12 mouse cellular contexts compared by ENCODE assay signal in the genomic region with DNA sequence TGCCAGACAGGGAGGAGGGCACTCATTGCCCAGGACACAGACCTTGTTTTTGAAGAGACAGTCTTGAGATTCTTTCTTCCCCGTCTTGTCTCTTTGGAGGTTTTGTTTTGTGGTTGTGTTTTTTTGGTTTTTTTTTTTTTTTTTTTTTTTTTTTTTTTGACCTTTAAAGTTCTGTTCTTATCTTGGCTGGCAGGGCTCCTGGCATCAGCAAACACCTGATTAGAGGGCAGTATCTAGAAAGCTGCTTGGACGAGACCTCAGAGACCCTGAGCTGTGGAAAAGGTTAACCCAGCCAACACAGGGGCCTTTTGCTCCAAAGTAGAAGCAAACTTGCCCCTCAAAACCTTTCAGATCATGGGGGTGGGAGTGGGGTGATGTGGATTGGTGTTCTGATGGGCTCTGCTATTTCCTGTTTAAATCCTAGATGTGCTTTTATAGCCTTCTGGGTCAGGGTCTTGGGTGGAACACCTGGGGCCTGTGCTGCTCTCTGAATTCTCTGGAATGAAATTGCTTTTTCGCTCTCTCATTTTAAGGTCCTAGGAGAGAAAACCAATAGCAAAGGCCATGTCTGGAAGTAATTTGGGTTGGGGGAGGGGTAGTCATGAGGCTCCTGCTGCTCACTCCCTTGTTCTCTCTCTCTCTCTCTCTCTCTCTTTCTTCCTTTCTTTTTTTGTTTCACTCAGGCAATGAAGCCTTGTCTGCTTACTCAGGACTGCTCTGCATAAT. TPM values are rescaled to one million over a fixed set of nuclear protein-coding genes. Genes with fewer than 3 reads are reported as not detected.
A peak's percentile ranks its signal among the peaks of the same experiment; 100 is the strongest.
DNase-seq lines count a peak whose midpoint lies in the region; ATAC-seq and TF ChIP-seq lines count a peak whose summit lies in the region.
"Had no signal": no experiment of that assay in that cellular context is flagged by ENCODE, and none has a peak within 500 bp of the region (broad histone marks: within the 10 kb centered on the region; RNA-seq: fewer than 3 reads in every experiment).

No protein-coding gene starts in this region.

- TF ChIP-seq CTCF in CH12.LX (conservative IDR thresholded peaks at IDR 0.05 in 1 of 2, IDR thresholded peaks at IDR 0.05 in 1 of 2; ENCODE audit: low read depth in 2 of 2, low read length in 2 of 2), result no peak

- H3K4me3 ChIP-seq in heart, embryonic 13.5 days, result no peak overlapping the region
- H3K4me3 ChIP-seq in heart, embryonic 12.5 days, result no peak overlapping the region
- no peak overlapping the region for H3K4me3 ChIP-seq in CH12.LX (replicated peaks in 1 of 3; ENCODE audit: low read depth in 2 of 3, low read length in 2 of 3, poor library complexity in 1 of 3)
- peak overlapping the region; percentile 30; the same call in 1 of the 2 replicates for H3K4me3 ChIP-seq in embryonic facial prominence, embryonic 10.5 days
- H3K4me3 ChIP-seq in limb, embryonic 14.5 days (replicated peaks; ENCODE audit: low read length), result no peak overlapping the region
- H3K4me3 ChIP-seq: erythroblast, embryonic 14.5 days; layer of hippocampus, adult 2 months had no signal

- H3K4me2 ChIP-seq in heart, embryonic 13.5 days, result no peak overlapping the region
- H3K4me2 ChIP-seq in heart, embryonic 12.5 days, result no peak overlapping the region
- no peak overlapping the region for H3K4me2 ChIP-seq in CH12.LX (ENCODE audit: insufficient read depth, low read depth, poor library complexity, severe bottlenecking)
- H3K4me2 ChIP-seq in limb, embryonic 14.5 days (replicated peaks; ENCODE audit: low read depth, low read length, severe bottlenecking), result no peak overlapping the region

- H3K27ac ChIP-seq in heart, embryonic 13.5 days (replicated peaks), result peak overlapping the region; percentile 15; the same call in 1 of the 2 replicates
- no peak overlapping the region for H3K27ac ChIP-seq in heart, embryonic 12.5 days (ENCODE audit: poor library complexity, severe bottlenecking)
- no peak overlapping the region for H3K27ac ChIP-seq in CH12.LX (ENCODE audit: insufficient read depth, low read depth)
- H3K27ac ChIP-seq in embryonic facial prominence, embryonic 10.5 days (replicated peaks), result peak overlapping the region; percentile 96
- peak overlapping the region; percentile 85 for H3K27ac ChIP-seq in limb, embryonic 14.5 days (replicated peaks; ENCODE audit: low read depth, low read length)
- H3K27ac ChIP-seq: layer of hippocampus, adult 2 months had no signal

- no peaks in the 10 kb centered on the region for H3K9me3 ChIP-seq in heart, embryonic 13.5 days
- H3K9me3 ChIP-seq in heart, embryonic 12.5 days (replicated peaks), result no peaks in the 10 kb centered on the region
- H3K9me3 ChIP-seq in CH12.LX (replicated peaks; ENCODE audit: low read length), result no peaks in the 10 kb centered on the region
- no peaks in the 10 kb centered on the region for H3K9me3 ChIP-seq in embryonic facial prominence, embryonic 10.5 days
- no peaks in the 10 kb centered on the region for H3K9me3 ChIP-seq in limb, embryonic 14.5 days (ENCODE audit: control insufficient read depth, low read length)

- H3K79me2 ChIP-seq in CH12.LX (replicated peaks; ENCODE audit: control insufficient read depth, extremely low read depth, insufficient read depth, poor library complexity, severe bottlenecking), result peaks cover 11% of the 10 kb centered on the region

- TF ChIP-seq RAD21 in CH12.LX (IDR thresholded peaks at IDR 0.05; ENCODE audit: low read depth, low read length), result no peak

- no peak for DNase-seq in CH12.LX (ENCODE audit: extremely low read depth)
- peak; percentile 85 for DNase-seq in embryonic facial prominence, embryonic 10.5 days (ENCODE audit: low spot score)
- peak; percentile 87 for DNase-seq in limb, embryonic 14.5 days (ENCODE audit: low spot score)
- no peak for DNase-seq in spleen, postnatal 14 days (ENCODE audit: low spot score in 2 of 2)
- no peak for DNase-seq in gastrocnemius, adult 18-20 months (ENCODE audit: low spot score)
- no peak for DNase-seq in gastrocnemius, adult 8-10 months (ENCODE audit: low spot score in 2 of 2)
- DNase-seq: right cerebral cortex, postnatal 25 days; thymus, adult 2 months had no signal

- H3K9ac ChIP-seq in heart, embryonic 13.5 days, result no peak overlapping the region; the same call in 1 of the 2 replicates
- no peak overlapping the region for H3K9ac ChIP-seq in heart, embryonic 12.5 days
- H3K9ac ChIP-seq in CH12.LX (ENCODE audit: insufficient read depth, low read depth), result no peak overlapping the region
- no peak overlapping the region for H3K9ac ChIP-seq in limb, embryonic 14.5 days (ENCODE audit: low read depth, low read length, severe bottlenecking)

- in situ Hi-C loops in CH12.LX (cut with MboI; ENCODE audit: low pct_ligation_motif_present, low pct_unique_long_range_greater_than_20kb, low sequenced_read_pairs), result loop anchor here (10.0 to 25.0 kb wide), 2 partner anchors 274 to 727 kb away; a partner anchor contains a TSS

- 48% methylated on average over 3 of the region's 3 CpGs for WGBS in heart, embryonic 13.5 days
- 54% methylated on average over 3 of the region's 3 CpGs for WGBS in heart, embryonic 12.5 days
- 41% methylated on average over 3 of the region's 3 CpGs for WGBS in embryonic facial prominence, embryonic 10.5 days
- 47% methylated on average over 3 of the region's 3 CpGs for WGBS in limb, embryonic 14.5 days

- no peak for ATAC-seq in heart, embryonic 13.5 days (ENCODE audit: extremely low read depth, insufficient number of reproducible peaks, low FRiP score, low TSS enrichment)
- ATAC-seq in heart, embryonic 12.5 days (ENCODE audit: insufficient number of reproducible peaks, low FRiP score), result no peak
- peak; percentile 21; the same call in 1 of the 2 replicates for ATAC-seq in limb, embryonic 14.5 days (ENCODE audit: low FRiP score, low read depth)

- TF ChIP-seq POLR2A in CH12.LX (IDR thresholded peaks at IDR 0.05; ENCODE audit: low read depth, low read length), result no peak
- no peak for TF ChIP-seq POLR2A in limb, embryonic 14.5 days (IDR thresholded peaks at IDR 0.05; ENCODE audit: borderline replicate concordance, extremely low read depth, insufficient read depth, insufficient read length)

- no peak for TF ChIP-seq EP300 in CH12.LX (IDR thresholded peaks at IDR 0.05; ENCODE audit: low read length)

- no peaks in the 10 kb centered on the region for H3K36me3 ChIP-seq in heart, embryonic 13.5 days
- no peaks in the 10 kb centered on the region for H3K36me3 ChIP-seq in heart, embryonic 12.5 days
- peaks cover 0 to 5% of the 10 kb centered on the region in 2 experiments for H3K36me3 ChIP-seq in CH12.LX (replicated peaks in 1 of 2; ENCODE audit: control insufficient read depth in 1 of 2, insufficient read depth in 1 of 2, low read length in 1 of 2)
- H3K36me3 ChIP-seq in embryonic facial prominence, embryonic 10.5 days (replicated peaks), result 0 out of 2 replicates have a peak, but pooled peaks cover 6% of the 10 kb centered on the region
- H3K36me3 ChIP-seq in limb, embryonic 14.5 days (ENCODE audit: control insufficient read depth, insufficient read depth, low read length), result no peaks in the 10 kb centered on the region

- peaks cover 36% of the 10 kb centered on the region for H3K4me1 ChIP-seq in heart, embryonic 13.5 days
- peaks cover 27% of the 10 kb centered on the region for H3K4me1 ChIP-seq in heart, embryonic 12.5 days (replicated peaks)
- H3K4me1 ChIP-seq in CH12.LX (ENCODE audit: control insufficient read depth in 1 of 2, insufficient read depth in 2 of 2), result peaks cover 3 to 18% of the 10 kb centered on the region in 2 experiments; a peak in 3 of 4 replicates
- peaks cover 53% of the 10 kb centered on the region for H3K4me1 ChIP-seq in embryonic facial prominence, embryonic 10.5 days
- peaks cover 39% of the 10 kb centered on the region for H3K4me1 ChIP-seq in limb, embryonic 14.5 days (ENCODE audit: control insufficient read depth, insufficient read depth, low read length)

- dilution Hi-C loops in CH12.LX (cut with MboI; ENCODE audit: extremely low pct_ligation_motif_present, extremely low pct_unique_long_range_greater_than_20kb, low sequenced_read_pairs), result no loop called here

- H3K27me3 ChIP-seq in heart, embryonic 13.5 days (replicated peaks), result no peaks in the 10 kb centered on the region
- H3K27me3 ChIP-seq in heart, embryonic 12.5 days (replicated peaks), result no peaks in the 10 kb centered on the region
- H3K27me3 ChIP-seq in CH12.LX (replicated peaks), result no peaks in the 10 kb centered on the region
- no peaks in the 10 kb centered on the region for H3K27me3 ChIP-seq in embryonic facial prominence, embryonic 10.5 days (replicated peaks; ENCODE audit: low read depth, poor library complexity, severe bottlenecking)
- H3K27me3 ChIP-seq in limb, embryonic 14.5 days (ENCODE audit: control insufficient read depth, insufficient read depth, low read length), result no peaks in the 10 kb centered on the region

TF ChIP-seq in CH12.LX, 34 proteins besides CTCF, POLR2A, EP300 and RAD21:
- no peak for TF ChIP-seq USF2 (conservative IDR thresholded peaks at IDR 0.05; ENCODE audit: low read depth, low read length)
- TF ChIP-seq ZNF384 (IDR thresholded peaks at IDR 0.05; ENCODE audit: low read depth, low read length), result peak; percentile 19; the same call in 1 of the 2 replicates

RNA-seq across cellular contexts. Expression of a gene that starts 2.5 kb away (rescaled TPM):
- polyA plus RNA-seq in heart, embryonic 13.5 days (2015; fragmentation: Nextera tagmentation; extraction: Ambion mirVana), result 24.1 and 24.7 TPM in 2 replicates
- polyA plus RNA-seq in heart, embryonic 12.5 days (2016; fragmentation: Nextera tagmentation; extraction: Ambion mirVana), result 31.2 and 31.6 TPM in 2 replicates
- total RNA-seq in CH12.LX (2012; rRNA removed), result 41.3 and 45.2 TPM in 2 replicates
- total RNA-seq in CH12.LX (2014; rRNA removed), result 57.4 and 68.7 TPM in 2 replicates
- 43.6 and 48.4 TPM in 2 replicates for polyA plus RNA-seq in CH12.LX (2012; ENCODE audit: insufficient read length, low read depth)
- polyA plus RNA-seq in embryonic facial prominence, embryonic 10.5 days (2016; fragmentation: Nextera tagmentation; extraction: Ambion mirVana), result 45.0 and 46.5 TPM in 2 replicates
- polyA plus RNA-seq in limb, embryonic 14.5 days (2012; rRNA removed), result 46.2 and 47.4 TPM in 2 replicates
- polyA plus RNA-seq in limb, embryonic 14.5 days (2014; fragmentation: Nextera tagmentation; extraction: Ambion mirVana), result 51.2 and 53.0 TPM in 2 replicates
- 1 to 10 TPM; 7.8 to 7.9 TPM for total RNA-seq in gastrocnemius, adult 18-20 months (2021)
- total RNA-seq in gastrocnemius, adult 8-10 months (2022), result 1 to 10 TPM; 6.1 to 7.6 (median 7.3) TPM

Comparison
In these comparisons a context has a peak if more than half of its experiments do, and no peak if none do; other contexts are left out.
1. H3K27ac ChIP-seq: peak in heart, embryonic 13.5 days (single experiment), embryonic facial prominence, embryonic 10.5 days (single experiment) and limb, embryonic 14.5 days (single experiment); none in heart, embryonic 12.5 days (single experiment) and CH12.LX (single experiment).
2. DNase-seq: peak in embryonic facial prominence, embryonic 10.5 days (single experiment) and limb, embryonic 14.5 days (single experiment); none in CH12.LX (single experiment), spleen, postnatal 14 days (0 of 2), gastrocnemius, adult 18-20 months (single experiment) and gastrocnemius, adult 8-10 months (0 of 2).